Mouse (Mus musculus) liver, postnatal 0 days (tissue): Measurements from ENCODE around the gene Bmt2. TPM values are rescaled to one million over a fixed set of nuclear protein-coding genes. Genes with fewer than 3 reads are reported as not detected.

Experiments
- ATAC-seq: fragments of 200-750 bp; cut with Nextera tagmentation; 2 replicates; pipeline ENCODE4 v1.8.0; 2017; ENCODE audit warnings: mild to moderate bottlenecking, moderate library complexity
- DNase-seq: peaks from one replicate; pipeline ENCODE4 v3.0.0-alpha.2; 2016
- H3K27ac ChIP-seq: fragments of 300-500 bp; sonication (generic); 2 replicates; pipeline ENCODE4 v1.5.1; 2014; ENCODE audit warnings: antibody characterized with exemption, moderate library complexity, mild to moderate bottlenecking, low read depth
- H3K27me3 ChIP-seq: fragments of 300-500 bp; sonication (generic); 2 replicates; pipeline ENCODE4 v1.6.1; 2014; ENCODE audit warnings: low read length, control low read depth, mixed read lengths; ENCODE audit not compliant: insufficient read depth
- H3K36me3 ChIP-seq: fragments of 300-500 bp; sonication (generic); replicated peaks from 2 replicates; pipeline ENCODE4 v1.6.1; 2014; ENCODE audit warnings: mild to moderate bottlenecking, control low read depth, low read length, moderate library complexity, mixed read lengths; ENCODE audit not compliant: insufficient read depth
- H3K4me1 ChIP-seq: fragments of 300-500 bp; sonication (generic); 2 replicates; pipeline ENCODE4 v1.6.1; 2014; ENCODE audit warnings: antibody characterized with exemption, mild to moderate bottlenecking, control low read depth; ENCODE audit not compliant: insufficient read depth
- H3K4me2 ChIP-seq: fragments of 300-500 bp; sonication (generic); 2 replicates; pipeline ENCODE4 v1.6.1; 2014; ENCODE audit warnings: low read depth, mild to moderate bottlenecking, low read length, moderate library complexity, mixed read lengths
- H3K4me3 ChIP-seq: fragments of 300-500 bp; sonication (generic); 2 replicates; pipeline ENCODE4 v1.5.1; 2014; ENCODE audit warnings: low read depth, low read length
- H3K9ac ChIP-seq: fragments of 300-500 bp; sonication (generic); replicated peaks from 2 replicates; pipeline ENCODE4 v1.6.1; 2014; ENCODE audit warnings: mild to moderate bottlenecking, moderate library complexity
- H3K9me3 ChIP-seq: fragments of 300-500 bp; sonication (generic); 2 replicates; pipeline ENCODE4 v1.6.1; 2016; ENCODE audit warnings: mild to moderate bottlenecking, control low read depth, low read length, mixed read lengths
- CTCF ChIP-seq: sonication (generic); IDR thresholded peaks from 2 replicates; pipeline ENCODE4 v1.5.1; 2016; ENCODE audit warnings: antibody characterized with exemption, low read depth
- EP300 ChIP-seq: IDR thresholded peaks from 2 replicates; pipeline ENCODE4 v1.6.1; 2016; ENCODE audit warnings: antibody characterized with exemption, low read depth, mild to moderate bottlenecking
- WGBS: fragments of 180-500 bp; shearing (Covaris S2); extraction: QIAGEN DNeasy Blood & Tissue Kit; methylation state at CpG from one replicate; pipeline ENCODE4 v1.1.7; 2014; ENCODE audit not compliant: insufficient replicate concordance; 5-methylcytosine and 5-hydroxymethylcytosine counted together
- polyA plus RNA-seq: library from polyadenylated mRNA; unstranded; fragments of >200 nt; fragmentation: Nextera tagmentation; extraction: Ambion mirVana; gene quantifications from 2 replicates; pipeline ENCODE4 v1.2.1, GENCODE M21; 2015

Bmt2 gene
- polyA plus RNA-seq, 1 experiment from 2014 or later: 3.2 TPM

DNA sequence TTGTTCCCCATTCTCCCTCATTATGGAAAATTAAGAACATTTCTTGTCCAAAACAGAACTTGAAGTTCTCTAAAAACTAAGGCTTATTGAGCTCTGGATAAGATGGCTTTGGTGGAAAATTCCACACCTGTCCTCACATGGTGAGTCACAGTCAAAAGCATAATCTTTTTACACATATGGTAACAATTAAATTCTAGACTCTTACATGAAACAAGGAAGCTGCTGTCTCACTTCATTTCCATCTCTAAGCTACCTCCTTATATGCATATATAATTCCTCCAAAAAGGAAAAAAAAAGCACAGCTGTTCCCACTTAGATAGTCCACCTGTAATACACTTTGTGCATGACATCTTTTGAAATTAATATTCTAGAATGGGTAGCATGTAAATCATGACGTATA lies 45.2 kb downstream of the Bmt2 start:
- DNase-seq (no peak), ATAC-seq (no peak)
- Histone ChIP-seq H3K4me2 (no peak overlapping the region), H3K9ac (no peak overlapping the region), H3K36me3 (no peaks in the 10 kb centered on the region; the same call in 1 of the 2 replicates), H3K4me3 (no peak overlapping the region), H3K27ac (no peak overlapping the region), H3K9me3 (no peaks in the 10 kb centered on the region), H3K27me3 (no peaks in the 10 kb centered on the region), H3K4me1 (no peaks in the 10 kb centered on the region)
- no peak for TF ChIP-seq CTCF
- TF ChIP-seq EP300: no peak
- WGBS: 84% methylated on average over 1 of the region's 1 CpGs

DNA sequence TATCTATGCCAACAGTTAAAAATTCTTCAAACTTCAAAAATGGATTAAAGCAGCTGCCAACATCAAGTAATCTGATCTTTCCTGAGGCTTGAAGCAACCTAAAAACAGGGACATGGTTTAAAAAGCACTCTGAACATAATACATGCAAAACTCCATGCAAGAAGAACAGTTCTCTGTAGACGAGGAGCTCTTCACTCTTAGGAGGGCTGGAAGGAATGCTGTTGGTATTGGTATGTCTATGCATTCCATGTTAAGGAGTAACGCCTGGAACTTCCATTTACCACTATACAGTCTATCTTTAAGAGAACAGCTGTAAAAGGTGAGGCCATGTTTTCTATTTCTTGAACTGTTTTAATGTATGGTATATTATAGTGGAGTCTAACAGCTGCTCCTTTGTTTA lies 47.2 kb downstream of the Bmt2 start:
- 78% methylated on average over 2 of the region's 2 CpGs for WGBS
- no peak overlapping the region for H3K4me2 ChIP-seq
- no peak for TF ChIP-seq EP300
- no peak for TF ChIP-seq CTCF
- H3K27me3 ChIP-seq: no peaks in the 10 kb centered on the region
- H3K36me3 ChIP-seq: no peaks in the 10 kb centered on the region; the same call in 1 of the 2 replicates
- no peak overlapping the region for H3K27ac ChIP-seq
- H3K9me3 ChIP-seq: no peaks in the 10 kb centered on the region
- no peak for DNase-seq
- H3K4me1 ChIP-seq: no peaks in the 10 kb centered on the region
- no peak overlapping the region for H3K4me3 ChIP-seq
- ATAC-seq: no peak
- no peak overlapping the region for H3K9ac ChIP-seq

DNA sequence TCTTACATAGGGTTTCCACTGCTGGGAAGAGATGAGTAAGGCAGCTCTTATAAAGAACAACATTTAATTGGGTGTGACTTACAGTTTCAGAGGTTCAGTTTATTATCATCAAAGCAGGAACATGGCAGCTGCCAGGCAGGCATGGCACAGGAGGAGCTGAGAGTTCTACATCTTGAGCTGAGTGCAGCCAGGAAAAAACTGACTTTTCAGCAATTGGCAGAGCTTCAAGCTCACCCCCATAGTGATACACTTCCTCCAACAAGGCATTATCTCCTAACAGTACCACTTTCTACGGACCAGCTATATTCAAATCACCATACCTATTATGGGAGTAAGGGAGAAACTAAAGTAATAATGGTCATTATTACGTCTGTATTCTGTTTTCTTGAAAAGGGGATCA lies 58.1 kb downstream of the Bmt2 start:
- 53% methylated on average over 2 of the region's 2 CpGs for WGBS
- Histone ChIP-seq H3K4me2 (no peak overlapping the region), H3K9ac (no peak overlapping the region), H3K36me3 (no peaks in the 10 kb centered on the region), H3K9me3 (no peaks in the 10 kb centered on the region), H3K27ac (no peak overlapping the region), H3K27me3 (no peaks in the 10 kb centered on the region), H3K4me1 (no peaks in the 10 kb centered on the region), H3K4me3 (no peak overlapping the region)
- ATAC-seq (no peak), DNase-seq (no peak)
- TF ChIP-seq EP300 (no peak), CTCF (no peak)

DNA sequence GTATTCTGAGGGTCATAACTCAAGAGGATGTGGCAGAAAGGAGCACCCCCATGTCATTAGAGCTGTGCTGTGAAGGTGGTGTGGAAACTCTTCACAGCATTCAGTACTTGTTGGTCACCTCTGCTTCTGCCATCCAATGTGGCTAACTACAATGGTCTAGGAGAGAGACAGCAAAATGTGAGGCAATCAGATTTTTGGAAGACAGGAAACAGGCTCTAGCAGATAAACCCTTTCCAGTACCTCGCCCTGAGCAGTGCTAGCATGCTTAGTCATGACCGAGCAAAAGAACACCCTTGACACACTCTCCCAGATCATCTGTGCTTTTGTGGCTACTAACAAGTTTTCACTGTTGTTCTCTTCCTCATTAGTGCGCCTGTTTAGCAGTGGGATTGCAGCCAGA lies 60.7 kb downstream of the Bmt2 start:
- no peaks in the 10 kb centered on the region for H3K36me3 ChIP-seq
- no peaks in the 10 kb centered on the region for H3K9me3 ChIP-seq
- H3K9ac ChIP-seq: no peak overlapping the region
- no peaks in the 10 kb centered on the region for H3K4me1 ChIP-seq
- H3K27me3 ChIP-seq: no peaks in the 10 kb centered on the region
- no peak for TF ChIP-seq CTCF
- WGBS: 43% methylated on average over 3 of the region's 3 CpGs
- H3K27ac ChIP-seq: no peak overlapping the region
- H3K4me2 ChIP-seq: no peak overlapping the region
- 0 out of 2 replicates have a peak, but pooled peaks have one; percentile 21 for ATAC-seq
- H3K4me3 ChIP-seq: no peak overlapping the region
- no peak for DNase-seq

DNA sequence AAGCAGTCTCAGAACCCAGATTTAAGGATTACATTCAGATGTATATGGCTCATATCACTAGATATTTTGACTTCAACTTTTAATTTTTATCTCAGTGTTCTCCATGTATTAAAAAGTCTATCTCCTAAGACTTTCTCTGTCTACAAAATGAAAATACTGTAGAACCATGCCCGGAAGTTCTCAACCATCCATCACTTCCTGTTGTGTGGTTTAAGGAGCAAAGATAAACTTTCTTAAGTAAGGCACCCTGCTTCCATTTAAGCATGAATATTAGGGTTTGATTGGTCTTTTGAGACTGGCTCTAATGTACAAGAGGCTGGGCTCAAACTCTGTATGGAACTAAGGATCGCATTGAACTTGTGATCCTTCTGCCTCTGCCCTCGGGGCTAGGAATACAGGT lies 63.2 kb downstream of the Bmt2 start:
- Histone ChIP-seq H3K4me2 (no peak overlapping the region), H3K27ac (no peak overlapping the region), H3K27me3 (no peaks in the 10 kb centered on the region), H3K9me3 (no peaks in the 10 kb centered on the region), H3K36me3 (no peaks in the 10 kb centered on the region), H3K9ac (no peak overlapping the region), H3K4me1 (no peaks in the 10 kb centered on the region), H3K4me3 (no peak overlapping the region)
- 70% methylated on average over 3 of the region's 3 CpGs for WGBS
- ATAC-seq: no peak
- TF ChIP-seq CTCF (no peak), EP300 (no peak)
- DNase-seq: no peak

DNA sequence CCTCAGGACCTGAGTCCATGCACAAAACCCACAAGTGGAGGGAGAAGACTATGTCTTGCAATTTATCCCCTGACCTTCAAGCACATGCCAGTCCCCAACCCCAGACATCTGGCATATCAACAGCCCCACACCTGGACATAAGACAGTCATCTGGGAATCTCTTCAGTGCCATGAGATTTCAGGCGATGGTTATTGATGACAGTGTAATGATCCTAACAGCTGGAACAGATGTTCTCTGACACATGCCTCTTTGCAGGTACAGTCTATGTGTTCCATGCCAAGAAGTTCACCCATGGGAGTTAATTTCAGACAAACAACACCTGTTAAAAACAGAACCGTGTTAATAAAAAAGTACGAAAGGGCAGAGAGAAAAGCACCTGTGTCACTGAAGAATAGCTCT lies 64.1 kb downstream of the Bmt2 start:
- H3K4me1 ChIP-seq: no peaks in the 10 kb centered on the region; the same call in 1 of the 2 replicates
- no peak for DNase-seq
- H3K9me3 ChIP-seq: no peaks in the 10 kb centered on the region
- no peak overlapping the region for H3K4me3 ChIP-seq
- no peak for TF ChIP-seq EP300
- TF ChIP-seq CTCF: no peak
- H3K27ac ChIP-seq: no peak overlapping the region
- no peak overlapping the region for H3K4me2 ChIP-seq
- no peak overlapping the region for H3K9ac ChIP-seq
- no peak for ATAC-seq
- no peaks in the 10 kb centered on the region for H3K36me3 ChIP-seq
- no peaks in the 10 kb centered on the region for H3K27me3 ChIP-seq
- 77% methylated on average over 3 of the region's 3 CpGs for WGBS

DNA sequence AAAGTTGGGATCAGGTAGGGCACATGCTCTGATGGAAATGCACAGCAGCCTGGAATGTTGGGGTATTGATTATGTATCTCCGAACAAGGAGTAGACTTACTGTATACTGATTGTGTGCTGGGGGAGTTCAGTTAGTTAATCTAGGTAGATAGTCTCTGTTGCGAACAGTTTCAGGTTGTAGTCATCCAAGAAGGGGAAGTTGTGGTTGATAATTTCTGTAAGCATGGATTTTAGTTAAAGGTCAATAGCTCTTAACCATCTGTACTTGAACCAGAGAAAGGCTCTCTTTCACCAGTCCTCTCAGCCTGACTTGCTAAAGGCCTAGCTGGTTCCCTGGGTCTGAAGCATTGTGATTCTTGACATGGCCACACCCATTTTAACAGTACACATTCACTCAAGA lies 66.9 kb downstream of the Bmt2 start:
- no peak overlapping the region for H3K4me2 ChIP-seq
- H3K27me3 ChIP-seq: no peaks in the 10 kb centered on the region
- H3K4me3 ChIP-seq: no peak overlapping the region
- no peak overlapping the region for H3K27ac ChIP-seq
- WGBS: 68% methylated on average over 2 of the region's 2 CpGs
- peaks cover 13% of the 10 kb centered on the region for H3K4me1 ChIP-seq
- TF ChIP-seq EP300 (no peak), CTCF (no peak)
- H3K9me3 ChIP-seq: no peaks in the 10 kb centered on the region
- no peak overlapping the region for H3K9ac ChIP-seq
- ATAC-seq (no peak), DNase-seq (no peak)
- no peaks in the 10 kb centered on the region for H3K36me3 ChIP-seq
